ENCODE assay signal across 9 mouse cellular contexts in genomic region chr16:92445377-92445776, GRCm38 (mm10). TPM values are rescaled to one million over a fixed set of nuclear protein-coding genes. Genes with fewer than 3 reads are reported as not detected.
A peak's percentile ranks its signal among the peaks of the same experiment; 100 is the strongest.
DNase-seq lines count a peak whose midpoint lies in the region; ATAC-seq lines count a peak whose summit lies in the region.
"Had no signal": no experiment of that assay in that cellular context is flagged by ENCODE, and none has a peak within 500 bp of the region (broad histone marks: within the 10 kb centered on the region; RNA-seq: fewer than 3 reads in every experiment).

No protein-coding gene starts in this region.

- no peak overlapping the region for H3K4me3 ChIP-seq in forebrain, embryonic 16.5 days (replicated peaks; ENCODE audit: low read length)
- H3K4me3 ChIP-seq in forebrain, embryonic 13.5 days, result no peak overlapping the region
- no peak overlapping the region for H3K4me3 ChIP-seq in midbrain, embryonic 11.5 days (ENCODE audit: low read depth, low read length)
- H3K4me3 ChIP-seq in midbrain, embryonic 13.5 days (replicated peaks), result no peak overlapping the region
- H3K4me3 ChIP-seq in embryonic facial prominence, embryonic 10.5 days, result no peak overlapping the region
- H3K4me3 ChIP-seq in neural tube, embryonic 13.5 days, result no peak overlapping the region
- H3K4me3 ChIP-seq: midbrain, embryonic 12.5 days had no signal

- 0 out of 2 replicates have a peak, but pooled peaks have one; percentile 31 for ATAC-seq in forebrain, embryonic 16.5 days
- ATAC-seq in forebrain, embryonic 13.5 days, result no peak
- ATAC-seq in midbrain, embryonic 11.5 days (ENCODE audit: low FRiP score), result no peak
- no peak for ATAC-seq in midbrain, embryonic 13.5 days
- no peak for ATAC-seq in neural tube, embryonic 13.5 days (ENCODE audit: low read depth)

- H3K9ac ChIP-seq in forebrain, embryonic 16.5 days (replicated peaks; ENCODE audit: low read depth, low read length), result no peak overlapping the region
- no peak overlapping the region for H3K9ac ChIP-seq in forebrain, embryonic 13.5 days
- H3K9ac ChIP-seq in midbrain, embryonic 11.5 days (ENCODE audit: low read length), result no peak overlapping the region
- no peak overlapping the region for H3K9ac ChIP-seq in midbrain, embryonic 13.5 days (replicated peaks)
- 0 out of 2 replicates have a peak overlapping the region, but pooled peaks have one; percentile 5 for H3K9ac ChIP-seq in neural tube, embryonic 13.5 days
- H3K9ac ChIP-seq: midbrain, embryonic 12.5 days had no signal

- DNase-seq in midbrain, embryonic 11.5 days (ENCODE audit: low spot score, missing footprints), result peak; percentile 86
- DNase-seq in embryonic facial prominence, embryonic 10.5 days (ENCODE audit: low spot score), result peak; percentile 54
- DNase-seq in left cerebral cortex, adult 11 months (ENCODE audit: low spot score), result no peak
- DNase-seq in layer of hippocampus, adult 9-11 months, result no peak

- no peaks in the 10 kb centered on the region for H3K36me3 ChIP-seq in forebrain, embryonic 16.5 days (ENCODE audit: control insufficient read depth, insufficient read depth)
- 0 out of 2 replicates have a peak, but pooled peaks cover 4% of the 10 kb centered on the region for H3K36me3 ChIP-seq in forebrain, embryonic 13.5 days (ENCODE audit: poor library complexity, severe bottlenecking)
- H3K36me3 ChIP-seq in midbrain, embryonic 11.5 days (ENCODE audit: control insufficient read depth, insufficient read depth, low read length), result no peaks in the 10 kb centered on the region
- H3K36me3 ChIP-seq in midbrain, embryonic 13.5 days, result peaks cover 3% of the 10 kb centered on the region; the same call in 1 of the 2 replicates
- H3K36me3 ChIP-seq in embryonic facial prominence, embryonic 10.5 days (replicated peaks), result peaks cover 12% of the 10 kb centered on the region
- no peaks in the 10 kb centered on the region for H3K36me3 ChIP-seq in neural tube, embryonic 13.5 days

- peaks cover 3% of the 10 kb centered on the region; the same call in 1 of the 2 replicates for H3K4me1 ChIP-seq in forebrain, embryonic 16.5 days (replicated peaks; ENCODE audit: control insufficient read depth, insufficient read depth, low read length)
- H3K4me1 ChIP-seq in forebrain, embryonic 13.5 days, result peaks cover 14% of the 10 kb centered on the region; the same call in 1 of the 2 replicates
- peaks cover 5% of the 10 kb centered on the region for H3K4me1 ChIP-seq in midbrain, embryonic 11.5 days (ENCODE audit: control insufficient read depth, insufficient read depth, low read length)
- H3K4me1 ChIP-seq in midbrain, embryonic 13.5 days (replicated peaks), result peaks cover 18% of the 10 kb centered on the region
- H3K4me1 ChIP-seq in embryonic facial prominence, embryonic 10.5 days, result peaks cover 34% of the 10 kb centered on the region
- peaks cover 33% of the 10 kb centered on the region for H3K4me1 ChIP-seq in neural tube, embryonic 13.5 days (replicated peaks)

- 55% methylated on average over 10 of the region's 10 CpGs for WGBS in forebrain, embryonic 16.5 days
- 57% methylated on average over 10 of the region's 10 CpGs for WGBS in forebrain, embryonic 13.5 days
- WGBS in midbrain, embryonic 11.5 days, result 66% methylated on average over 10 of the region's 10 CpGs
- WGBS in midbrain, embryonic 13.5 days, result 62% methylated on average over 10 of the region's 10 CpGs
- 64% methylated on average over 10 of the region's 10 CpGs for WGBS in embryonic facial prominence, embryonic 10.5 days
- 65% methylated on average over 10 of the region's 10 CpGs for WGBS in neural tube, embryonic 13.5 days

- no peak overlapping the region for H3K27ac ChIP-seq in forebrain, embryonic 16.5 days (ENCODE audit: low read length)
- no peak overlapping the region for H3K27ac ChIP-seq in forebrain, embryonic 13.5 days
- no peak overlapping the region for H3K27ac ChIP-seq in midbrain, embryonic 11.5 days (ENCODE audit: low read depth, low read length)
- H3K27ac ChIP-seq in midbrain, embryonic 13.5 days, result no peak overlapping the region
- H3K27ac ChIP-seq in embryonic facial prominence, embryonic 10.5 days (replicated peaks), result no peak overlapping the region
- H3K27ac ChIP-seq in neural tube, embryonic 13.5 days (replicated peaks), result no peak overlapping the region
- H3K27ac ChIP-seq: midbrain, embryonic 12.5 days had no signal

- H3K4me2 ChIP-seq in forebrain, embryonic 16.5 days (ENCODE audit: low read length), result no peak overlapping the region
- H3K4me2 ChIP-seq in forebrain, embryonic 13.5 days, result no peak overlapping the region
- H3K4me2 ChIP-seq in midbrain, embryonic 11.5 days, result no peak overlapping the region
- H3K4me2 ChIP-seq in midbrain, embryonic 13.5 days (replicated peaks), result no peak overlapping the region
- no peak overlapping the region for H3K4me2 ChIP-seq in neural tube, embryonic 13.5 days
- H3K4me2 ChIP-seq: midbrain, embryonic 12.5 days had no signal

- H3K27me3 ChIP-seq in forebrain, embryonic 16.5 days (replicated peaks; ENCODE audit: control insufficient read depth, insufficient read depth, low read length), result no peaks in the 10 kb centered on the region
- H3K27me3 ChIP-seq in forebrain, embryonic 13.5 days, result no peaks in the 10 kb centered on the region
- no peaks in the 10 kb centered on the region for H3K27me3 ChIP-seq in midbrain, embryonic 11.5 days (ENCODE audit: control insufficient read depth, insufficient read depth, low read length)
- no peaks in the 10 kb centered on the region for H3K27me3 ChIP-seq in midbrain, embryonic 13.5 days
- no peaks in the 10 kb centered on the region for H3K27me3 ChIP-seq in embryonic facial prominence, embryonic 10.5 days (replicated peaks; ENCODE audit: low read depth, poor library complexity, severe bottlenecking)
- no peaks in the 10 kb centered on the region for H3K27me3 ChIP-seq in neural tube, embryonic 13.5 days
- H3K27me3 ChIP-seq: midbrain, embryonic 12.5 days had no signal

- no peaks in the 10 kb centered on the region for H3K9me3 ChIP-seq in forebrain, embryonic 16.5 days (ENCODE audit: control insufficient read depth, low read length)
- H3K9me3 ChIP-seq in forebrain, embryonic 13.5 days (replicated peaks), result no peaks in the 10 kb centered on the region
- no peaks in the 10 kb centered on the region for H3K9me3 ChIP-seq in midbrain, embryonic 11.5 days (ENCODE audit: control insufficient read depth, low read length)
- H3K9me3 ChIP-seq in midbrain, embryonic 13.5 days, result no peaks in the 10 kb centered on the region
- H3K9me3 ChIP-seq in embryonic facial prominence, embryonic 10.5 days, result no peaks in the 10 kb centered on the region
- H3K9me3 ChIP-seq in neural tube, embryonic 13.5 days, result no peaks in the 10 kb centered on the region
- H3K9me3 ChIP-seq: midbrain, embryonic 12.5 days had no signal

RNA-seq across cellular contexts. Expression of gene Rcan1, which starts 25.3 kb away (rescaled TPM):
- polyA plus RNA-seq in forebrain, embryonic 16.5 days (2015; fragmentation: Nextera tagmentation; extraction: Ambion mirVana), result 48.1 and 50.7 TPM in 2 replicates
- polyA plus RNA-seq in forebrain, embryonic 13.5 days (2015; fragmentation: Nextera tagmentation; extraction: Ambion mirVana), result 34.3 and 36.5 TPM in 2 replicates
- polyA plus RNA-seq in midbrain, embryonic 11.5 days (2014; fragmentation: Nextera tagmentation; extraction: Ambion mirVana), result 38.6 and 40.7 TPM in 2 replicates
- 46.8 and 47.4 TPM in 2 replicates for polyA plus RNA-seq in midbrain, embryonic 13.5 days (2015; fragmentation: Nextera tagmentation; extraction: Ambion mirVana)
- polyA plus RNA-seq in embryonic facial prominence, embryonic 10.5 days (2016; fragmentation: Nextera tagmentation; extraction: Ambion mirVana), result 32.8 and 38.2 TPM in 2 replicates
- polyA plus RNA-seq in neural tube, embryonic 13.5 days (2015; fragmentation: Nextera tagmentation; extraction: Ambion mirVana), result 51.7 and 60.2 TPM in 2 replicates

RNA-seq across cellular contexts. Expression of gene Clic6, which starts 40.2 kb away (rescaled TPM):
- polyA plus RNA-seq in forebrain, embryonic 16.5 days (2015; fragmentation: Nextera tagmentation; extraction: Ambion mirVana), result 3.3 and 3.4 TPM in 2 replicates
- polyA plus RNA-seq in forebrain, embryonic 13.5 days (2015; fragmentation: Nextera tagmentation; extraction: Ambion mirVana), result 3.6 and 5.6 TPM in 2 replicates
- 0.47 and 0.72 TPM in 2 replicates for polyA plus RNA-seq in midbrain, embryonic 11.5 days (2014; fragmentation: Nextera tagmentation; extraction: Ambion mirVana)
- 1.2 and 3.1 TPM in 2 replicates for polyA plus RNA-seq in midbrain, embryonic 13.5 days (2015; fragmentation: Nextera tagmentation; extraction: Ambion mirVana)
- 5.0 and 5.6 TPM in 2 replicates for polyA plus RNA-seq in embryonic facial prominence, embryonic 10.5 days (2016; fragmentation: Nextera tagmentation; extraction: Ambion mirVana)
- 0.54 and 2.1 TPM in 2 replicates for polyA plus RNA-seq in neural tube, embryonic 13.5 days (2015; fragmentation: Nextera tagmentation; extraction: Ambion mirVana)

Comparison
In these comparisons a context has a peak if more than half of its experiments do, and no peak if none do; other contexts are left out.
1. DNase-seq: peak in midbrain, embryonic 11.5 days (single experiment) and embryonic facial prominence, embryonic 10.5 days (single experiment); none in left cerebral cortex, adult 11 months (single experiment) and layer of hippocampus, adult 9-11 months (single experiment).